8 mouse cellular contexts compared by ENCODE assay signal in genomic region chr5:139129078-139129477, GRCm38 (mm10). TPM values are rescaled to one million over a fixed set of nuclear protein-coding genes. Genes with fewer than 3 reads are reported as not detected.
DNase-seq lines count a peak whose midpoint lies in the region; ATAC-seq and TF ChIP-seq lines count a peak whose summit lies in the region.

No protein-coding gene starts in this region.

- no peak for TF ChIP-seq CTCF in E14TG2a.4 (conservative IDR thresholded peaks at IDR 0.05; ENCODE audit: low read length)
- no peak for TF ChIP-seq CTCF in hindbrain, postnatal 0 days (IDR thresholded peaks at IDR 0.05; ENCODE audit: low read depth)

- DNase-seq in heart, adult 18-20 months = no peak
- peak; percentile 77 for DNase-seq in cerebellum, adult 9-11 months
- peak; percentile 50 for DNase-seq in hindbrain, postnatal 0 days (ENCODE audit: low spot score)
- DNase-seq in c-Kit-positive CD71-positive TER-119-positive erythroid progenitor cells, embryonic 14.5 days (ENCODE audit: low spot score) = no peak
- DNase-seq in gastrocnemius, postnatal 10 days = no peak

- no peak for ATAC-seq in heart, embryonic 13.5 days (ENCODE audit: extremely low read depth, insufficient number of reproducible peaks, low FRiP score, low TSS enrichment)
- ATAC-seq in hindbrain, postnatal 0 days = peak; percentile 73
- ATAC-seq in neural tube, embryonic 12.5 days (ENCODE audit: low FRiP score, low read depth) = peak; percentile 53

- no peak overlapping the region for H3K27ac ChIP-seq in heart, embryonic 13.5 days (replicated peaks)
- H3K27ac ChIP-seq in hindbrain, postnatal 0 days = peak overlapping the region; percentile 84
- H3K27ac ChIP-seq in neural tube, embryonic 12.5 days = no peak overlapping the region

- H3K4me2 ChIP-seq in heart, embryonic 13.5 days = peak overlapping the region; percentile 90
- peak overlapping the region; percentile 83 for H3K4me2 ChIP-seq in hindbrain, postnatal 0 days (ENCODE audit: low read depth, low read length)
- peak overlapping the region; percentile 81 for H3K4me2 ChIP-seq in neural tube, embryonic 12.5 days (replicated peaks)

- H3K4me1 ChIP-seq in heart, embryonic 13.5 days = peaks cover 6% of the 10 kb centered on the region
- peaks cover 20% of the 10 kb centered on the region for H3K4me1 ChIP-seq in E14TG2a.4 (replicated peaks; ENCODE audit: low read depth, low read length)
- 0 out of 2 replicates have a peak, but pooled peaks cover 4% of the 10 kb centered on the region for H3K4me1 ChIP-seq in hindbrain, postnatal 0 days (ENCODE audit: insufficient read depth, low read length)
- peaks cover 5% of the 10 kb centered on the region; the same call in 1 of the 2 replicates for H3K4me1 ChIP-seq in neural tube, embryonic 12.5 days

- 7% methylated on average over 12 of the region's 12 CpGs for WGBS in heart, embryonic 13.5 days
- 10% methylated on average over 12 of the region's 12 CpGs for WGBS in hindbrain, postnatal 0 days
- 14% methylated on average over 12 of the region's 12 CpGs for WGBS in neural tube, embryonic 12.5 days

- H3K9me3 ChIP-seq in heart, embryonic 13.5 days = no peaks in the 10 kb centered on the region
- peaks cover 5% of the 10 kb centered on the region for H3K9me3 ChIP-seq in E14TG2a.4 (ENCODE audit: low read length)
- no peaks in the 10 kb centered on the region for H3K9me3 ChIP-seq in hindbrain, postnatal 0 days (ENCODE audit: low read length)
- H3K9me3 ChIP-seq in neural tube, embryonic 12.5 days = no peaks in the 10 kb centered on the region

- H3K27me3 ChIP-seq in heart, embryonic 13.5 days (replicated peaks) = peaks cover 19% of the 10 kb centered on the region
- peaks cover 47% of the 10 kb centered on the region for H3K27me3 ChIP-seq in E14TG2a.4 (ENCODE audit: insufficient read depth, low read length)
- no peaks in the 10 kb centered on the region for H3K27me3 ChIP-seq in hindbrain, postnatal 0 days (ENCODE audit: insufficient read depth, low read length)
- H3K27me3 ChIP-seq in neural tube, embryonic 12.5 days (replicated peaks) = peaks cover 12% of the 10 kb centered on the region; the same call in 1 of the 2 replicates

- H3K4me3 ChIP-seq in heart, embryonic 13.5 days = peak overlapping the region; percentile 64
- H3K4me3 ChIP-seq in E14TG2a.4 (replicated peaks; ENCODE audit: low read length) = peak overlapping the region; percentile 70
- peak overlapping the region; percentile 57 for H3K4me3 ChIP-seq in hindbrain, postnatal 0 days (ENCODE audit: low read length)
- peak overlapping the region; percentile 46 for H3K4me3 ChIP-seq in neural tube, embryonic 12.5 days

- peak overlapping the region; percentile 88 for H3K9ac ChIP-seq in heart, embryonic 13.5 days
- H3K9ac ChIP-seq in hindbrain, postnatal 0 days (replicated peaks; ENCODE audit: low read length) = peak overlapping the region; percentile 75
- peak overlapping the region; percentile 62 for H3K9ac ChIP-seq in neural tube, embryonic 12.5 days

- H3K36me3 ChIP-seq in heart, embryonic 13.5 days = no peaks in the 10 kb centered on the region
- no peaks in the 10 kb centered on the region for H3K36me3 ChIP-seq in E14TG2a.4 (ENCODE audit: insufficient read depth, low read length)
- H3K36me3 ChIP-seq in hindbrain, postnatal 0 days (ENCODE audit: insufficient read depth, low read length) = no peaks in the 10 kb centered on the region
- H3K36me3 ChIP-seq in neural tube, embryonic 12.5 days = peaks cover 3% of the 10 kb centered on the region; the same call in 1 of the 2 replicates

RNA-seq across cellular contexts. Expression of gene Prkar1b, which starts 20.7 kb away (rescaled TPM):
- polyA plus RNA-seq in heart, embryonic 13.5 days (2015; fragmentation: Nextera tagmentation; extraction: Ambion mirVana) = 9.4 and 11.5 TPM in 2 replicates
- total RNA-seq in heart, adult 18-20 months (2021) = 1 to 10 TPM; 1.5 to 2.0 TPM
- total RNA-seq in hindbrain, postnatal 0 days (2014; rRNA removed) = 264 and 274 TPM in 2 replicates
- polyA plus RNA-seq in hindbrain, postnatal 0 days (2015; fragmentation: Nextera tagmentation; extraction: Ambion mirVana) = 297 and 322 TPM in 2 replicates
- 90.0 and 97.4 TPM in 2 replicates for polyA plus RNA-seq in neural tube, embryonic 12.5 days (2016; fragmentation: Nextera tagmentation; extraction: Ambion mirVana)
- 1 to 10 TPM; 3.2 to 4.3 TPM for total RNA-seq in gastrocnemius, postnatal 10 days (2021)

RNA-seq across cellular contexts. Expression of gene Dnaaf5, which starts 20.9 kb away (rescaled TPM):
- 5.6 and 5.8 TPM in 2 replicates for polyA plus RNA-seq in heart, embryonic 13.5 days (2015; fragmentation: Nextera tagmentation; extraction: Ambion mirVana)
- 10 to 100 TPM; 13.5 to 19.7 TPM for total RNA-seq in heart, adult 18-20 months (2021)
- 12.8 and 16.3 TPM in 2 replicates for total RNA-seq in hindbrain, postnatal 0 days (2014; rRNA removed)
- polyA plus RNA-seq in hindbrain, postnatal 0 days (2015; fragmentation: Nextera tagmentation; extraction: Ambion mirVana) = 1.8 and 2.2 TPM in 2 replicates
- polyA plus RNA-seq in neural tube, embryonic 12.5 days (2016; fragmentation: Nextera tagmentation; extraction: Ambion mirVana) = 5.6 and 7.4 TPM in 2 replicates
- 10 to 100 TPM in 1 of 2 experiments, 1 to 10 TPM in 1; 9.0 to 10.1 TPM for total RNA-seq in gastrocnemius, postnatal 10 days (2021)

Comparison
In these comparisons a context has a peak if more than half of its experiments do, and no peak if none do; other contexts are left out.
1. DNase-seq: peak in cerebellum, adult 9-11 months (single experiment) and hindbrain, postnatal 0 days (single experiment); none in heart, adult 18-20 months (0 of 2), c-Kit-positive CD71-positive TER-119-positive erythroid progenitor cells, embryonic 14.5 days (single experiment) and gastrocnemius, postnatal 10 days (single experiment).
2. RNA of gene Prkar1b, which starts 20.7 kb away (total RNA-seq): 264 to 274 TPM in hindbrain, postnatal 0 days; 3.2 to 4.3 TPM in gastrocnemius, postnatal 10 days and 1.5 to 2.0 TPM in heart, adult 18-20 months; every median in the first group is over 10 times any median in the second.
3. Peak in every context shown above with its lines, with median percentiles within 50 percentile points of each other: H3K4me2 ChIP-seq, H3K4me3 ChIP-seq and H3K9ac ChIP-seq.